Mouse (Mus musculus) liver, embryonic 14.5 days (tissue): ENCODE measurements around the gene Hacd2. TPM values are rescaled to one million over a fixed set of nuclear protein-coding genes. Genes with fewer than 3 reads are reported as not detected.

Experiments used
- ATAC-seq: fragments of 200-750 bp; cut with Nextera tagmentation; 2 replicates; pipeline ENCODE4 v1.8.0; 2017; ENCODE audit warnings: moderate number of reproducible peaks, mild to moderate bottlenecking, moderate library complexity; ENCODE audit not compliant: insufficient read depth
- DNase-seq, 3 experiments: peaks; one replicate each; pipeline ENCODE4 v3.0.0-alpha.2; 2012 to 2013; ENCODE audit warnings: low read depth in 3 of 3, low spot score in 3 of 3
- H3K27ac ChIP-seq: fragments of 300-500 bp; sonication (generic); 2 replicates; pipeline ENCODE4 v1.5.1; 2014; ENCODE audit warnings: moderate library complexity, mild to moderate bottlenecking, control low read depth, inconsistent platforms
- H3K27me3 ChIP-seq: fragments of 300-500 bp; sonication (generic); 2 replicates; pipeline ENCODE4 v1.6.1; 2014; ENCODE audit warnings: mild to moderate bottlenecking, low read length, moderate library complexity; ENCODE audit not compliant: control insufficient read depth, insufficient read depth
- H3K36me3 ChIP-seq: fragments of 300-500 bp; sonication (generic); replicated peaks from 2 replicates; pipeline ENCODE4 v1.6.1; 2014; ENCODE audit warnings: low read depth; ENCODE audit not compliant: control insufficient read depth, insufficient read depth
- H3K4me1 ChIP-seq, 2 experiments: fragments of 200-500 bp in 1 of 2; fragments of 300-500 bp in 1 of 2; sonication (generic) in 1 of 2; replicated peaks; 2 replicates each; pipeline ENCODE4 v1.6.1; 2012 to 2014; ENCODE audit warnings: antibody characterized with exemption in 1 of 2, inconsistent platforms in 1 of 2, low read length in 1 of 2; ENCODE audit not compliant: control insufficient read depth in 2 of 2, insufficient read depth in 2 of 2
- H3K4me2 ChIP-seq: fragments of 300-500 bp; sonication (generic); 2 replicates; pipeline ENCODE4 v1.6.1; 2014; ENCODE audit warnings: low read depth, mild to moderate bottlenecking, control low read depth, moderate library complexity
- H3K4me3 ChIP-seq, 2 experiments: fragments of 200-500 bp in 1 of 2; fragments of 300-500 bp in 1 of 2; sonication (generic) in 1 of 2; 2 replicates each; pipeline ENCODE4 v1.5.1; 2012 to 2014; ENCODE audit warnings: low read depth in 2 of 2, low read length in 2 of 2, mild to moderate bottlenecking in 2 of 2, control low read depth in 1 of 2, inconsistent platforms in 1 of 2, moderate library complexity in 1 of 2; ENCODE audit not compliant: insufficient read depth in 1 of 2
- H3K9ac ChIP-seq: fragments of 300-500 bp; sonication (generic); replicated peaks from 2 replicates; pipeline ENCODE4 v1.6.1; 2014; ENCODE audit warnings: mild to moderate bottlenecking, control low read depth, moderate library complexity
- H3K9me3 ChIP-seq: fragments of 300-500 bp; sonication (generic); 2 replicates; pipeline ENCODE4 v1.6.1; 2016; ENCODE audit warnings: low read length, mixed read lengths; ENCODE audit not compliant: control insufficient read depth
- CTCF ChIP-seq: IDR thresholded peaks from 2 replicates; pipeline ENCODE4 v1.5.1; 2016; ENCODE audit warnings: antibody characterized with exemption, low read depth, control low read depth
- EP300 ChIP-seq: IDR thresholded peaks from 2 replicates; pipeline ENCODE4 v1.6.1; 2016; ENCODE audit warnings: antibody characterized with exemption, low read depth
- WGBS: fragments of 180-500 bp; shearing (Covaris S2); extraction: QIAGEN DNeasy Blood & Tissue Kit; methylation state at CpG from one replicate; pipeline ENCODE4 v1.1.7; 2014; ENCODE audit not compliant: insufficient replicate concordance; 5-methylcytosine and 5-hydroxymethylcytosine counted together
- polyA plus RNA-seq, 2 experiments: library from polyadenylated mRNA; depleted of rRNA in 1 of 2; stranded (reverse) in 1 of 2; unstranded in 1 of 2; fragments of >200 nt; fragmentation: Nextera tagmentation in 1 of 2; extraction: Ambion mirVana in 1 of 2; gene quantifications; 2 replicates each; pipeline versions ENCODE4 v1.2.1 to v1.2.3; 2012 to 2014

Hacd2 gene
- polyA plus RNA-seq, 2 experiments, result 33.4 to 55.5 TPM

DNA sequence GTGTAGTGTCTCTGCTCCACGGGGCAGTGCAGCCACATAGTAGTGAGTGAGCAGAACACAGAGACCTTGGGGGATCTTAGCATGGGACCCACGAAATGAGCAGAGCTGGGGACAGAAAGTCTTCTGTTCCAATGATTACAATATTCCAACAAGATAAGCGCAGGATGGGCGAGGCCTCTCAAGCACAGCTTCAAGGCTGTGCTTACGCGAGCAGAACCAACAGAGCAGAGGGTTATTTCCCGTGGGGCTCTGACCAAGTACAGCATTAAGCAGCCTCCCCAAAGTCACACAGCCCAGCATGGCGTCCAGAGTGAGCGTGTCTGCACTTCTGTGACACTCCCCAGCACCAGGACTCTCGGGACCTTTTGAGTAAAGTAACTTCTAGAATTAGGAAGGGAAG lies 24.7 kb upstream of the Hacd2 start:
- Histone ChIP-seq H3K9ac (no peak overlapping the region), H3K9me3 (no peaks in the 10 kb centered on the region), H3K4me2 (no peak overlapping the region), H3K4me1 (no peaks in the 10 kb centered on the region; a peak in 1 of 4 replicates), H3K27me3 (no peaks in the 10 kb centered on the region), H3K27ac (no peak overlapping the region), H3K36me3 (no peaks in the 10 kb centered on the region), H3K4me3 (no peak overlapping the region)
- 56% methylated on average over 10 of the region's 10 CpGs for WGBS
- TF ChIP-seq EP300 (no peak), CTCF (no peak)
- no peak for DNase-seq
- no peak for ATAC-seq

DNA sequence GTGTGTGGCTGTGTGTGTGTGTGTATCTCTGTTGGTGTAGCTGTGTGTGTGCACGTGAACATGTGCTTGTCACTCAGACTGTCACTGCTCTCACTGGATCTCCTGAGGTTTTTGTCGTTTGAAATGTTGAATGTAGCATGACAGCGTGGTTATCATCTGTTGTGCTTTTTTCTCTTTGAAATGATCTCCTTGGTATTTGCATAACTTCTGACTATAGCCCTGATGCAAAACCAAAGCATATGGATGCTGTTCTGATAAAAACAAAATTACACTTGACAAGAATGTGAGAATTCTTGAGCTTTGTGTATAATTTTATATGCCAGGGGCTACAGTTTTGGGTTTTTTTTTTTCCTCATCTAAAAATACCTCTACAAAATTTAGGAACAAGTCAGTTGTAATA lies 23.2 kb upstream of the Hacd2 start:
- Histone ChIP-seq H3K9me3 (no peaks in the 10 kb centered on the region), H3K27me3 (no peaks in the 10 kb centered on the region), H3K27ac (no peak overlapping the region), H3K4me2 (no peak overlapping the region), H3K4me1 (no peaks in the 10 kb centered on the region; a peak in 1 of 4 replicates), H3K4me3 (no peak overlapping the region), H3K9ac (no peak overlapping the region), H3K36me3 (no peaks in the 10 kb centered on the region)
- no peak for ATAC-seq
- TF ChIP-seq EP300, result no peak
- no peak for TF ChIP-seq CTCF
- WGBS, result 51% methylated on average over 3 of the region's 3 CpGs
- DNase-seq, result no peak

DNA sequence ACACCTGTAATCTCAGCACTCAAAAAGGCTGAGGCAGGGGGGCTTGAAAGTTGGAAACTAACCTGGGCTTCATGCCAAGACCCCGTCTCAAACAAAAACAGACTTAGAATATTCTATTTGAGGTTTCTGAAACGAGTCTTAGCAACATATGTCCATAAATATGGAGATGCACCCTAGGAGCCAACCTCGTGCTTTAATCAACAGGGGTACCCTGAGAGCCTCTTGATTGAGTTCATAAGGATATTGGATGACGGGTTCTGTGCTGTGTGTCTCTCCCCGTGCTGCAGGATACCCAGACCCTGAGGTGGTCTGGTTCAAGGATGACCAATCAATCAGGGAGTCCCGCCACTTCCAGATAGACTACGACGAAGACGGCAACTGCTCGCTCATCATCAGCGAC lies 22.2 kb upstream of the Hacd2 start:
- no peaks in the 10 kb centered on the region for H3K9me3 ChIP-seq
- ATAC-seq, result no peak
- H3K27ac ChIP-seq, result no peak overlapping the region
- no peak overlapping the region for H3K4me3 ChIP-seq
- no peak for DNase-seq
- H3K9ac ChIP-seq, result no peak overlapping the region
- no peaks in the 10 kb centered on the region for H3K27me3 ChIP-seq
- H3K4me1 ChIP-seq, result no peaks in the 10 kb centered on the region
- no peak overlapping the region for H3K4me2 ChIP-seq
- TF ChIP-seq EP300, result no peak
- no peak for TF ChIP-seq CTCF
- WGBS, result 47% methylated on average over 11 of the region's 11 CpGs
- no peaks in the 10 kb centered on the region for H3K36me3 ChIP-seq

DNA sequence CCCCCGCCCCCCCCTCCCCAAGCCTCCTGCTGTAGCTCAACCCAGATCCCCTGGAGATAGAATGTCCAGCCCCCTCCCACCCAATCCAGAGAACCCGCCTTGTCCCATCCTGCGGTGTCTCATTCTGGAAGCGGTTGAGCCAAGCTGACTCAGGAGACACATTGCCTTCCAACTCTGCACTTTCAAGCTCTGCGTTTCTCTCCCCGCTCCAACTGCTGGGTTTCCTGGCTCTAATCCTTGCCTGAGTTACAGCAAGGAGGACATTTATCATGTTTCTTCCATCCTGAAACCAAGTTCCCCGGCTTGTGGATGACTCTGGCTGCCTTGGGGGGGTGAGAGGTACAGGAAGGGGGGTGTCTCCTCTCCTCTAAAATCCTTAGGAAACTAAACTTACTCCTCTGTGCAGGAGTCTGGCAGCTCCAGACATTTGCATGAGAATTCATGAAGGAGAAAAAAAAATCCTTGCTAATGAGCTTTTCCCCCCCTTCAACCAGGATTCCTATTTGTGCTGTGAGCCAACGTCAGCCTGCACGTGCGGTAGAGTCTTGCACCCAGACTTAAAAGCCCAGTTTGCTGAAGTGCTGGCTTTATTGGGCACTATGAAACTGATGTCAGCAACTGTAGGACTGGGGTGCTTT lies 21.2 kb upstream of the Hacd2 start:
- no peak overlapping the region for H3K27ac ChIP-seq
- 27% methylated on average over 10 of the region's 10 CpGs for WGBS
- DNase-seq, result no peak
- no peaks in the 10 kb centered on the region for H3K36me3 ChIP-seq
- TF ChIP-seq EP300 (no peak), CTCF (no peak)
- no peaks in the 10 kb centered on the region for H3K27me3 ChIP-seq
- H3K4me3 ChIP-seq, result no peak overlapping the region
- H3K9ac ChIP-seq, result no peak overlapping the region
- H3K9me3 ChIP-seq, result no peaks in the 10 kb centered on the region
- H3K4me1 ChIP-seq, result no peaks in the 10 kb centered on the region
- no peak for ATAC-seq
- H3K4me2 ChIP-seq, result no peak overlapping the region

DNA sequence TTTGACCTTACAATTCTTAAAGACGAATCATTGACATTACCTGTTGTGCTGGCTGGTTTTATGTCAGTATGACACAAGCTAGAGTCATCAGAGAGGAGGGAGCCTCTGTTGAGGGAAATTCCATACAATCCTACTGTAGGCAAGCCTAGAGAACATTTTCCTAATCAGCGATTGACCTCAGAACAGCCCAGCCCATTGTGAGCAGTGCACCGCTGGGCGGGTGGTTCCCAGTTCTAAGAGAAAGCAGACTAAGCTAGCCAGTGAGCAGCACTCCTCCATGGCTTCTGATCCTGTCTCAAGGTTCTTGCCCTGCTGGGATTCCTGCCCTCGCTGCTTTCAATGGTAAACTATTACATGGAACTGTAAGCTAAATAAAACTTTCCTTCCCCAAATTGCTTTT lies 17.9 kb upstream of the Hacd2 start:
- Histone ChIP-seq H3K36me3 (no peaks in the 10 kb centered on the region), H3K9me3 (no peaks in the 10 kb centered on the region), H3K9ac (no peak overlapping the region), H3K27ac (no peak overlapping the region), H3K4me2 (no peak overlapping the region), H3K27me3 (no peaks in the 10 kb centered on the region), H3K4me1 (no peaks in the 10 kb centered on the region), H3K4me3 (no peak overlapping the region)
- TF ChIP-seq CTCF, result no peak
- TF ChIP-seq EP300, result no peak
- ATAC-seq, result no peak
- WGBS, result 57% methylated on average over 5 of the region's 5 CpGs
- DNase-seq, result no peak
